Mouse (Mus musculus) kidney, adult 2 months (tissue): ENCODE data around the gene Nit2. TPM values are rescaled to one million over a fixed set of nuclear protein-coding genes. Genes with fewer than 3 reads are reported as not detected.

Source experiments
- DNase-seq: peaks from one replicate; pipeline ENCODE4 v3.0.0; 2021
- H3K27ac ChIP-seq: fragments of 200-500 bp; 2 replicates; pipeline ENCODE4 v1.5.1; 2012; ENCODE audit warnings: low read depth, low read length, control low read depth, inconsistent platforms; ENCODE audit not compliant: insufficient read depth
- H3K27me3 ChIP-seq: fragments of 200-500 bp; replicated peaks from 2 replicates; pipeline ENCODE4 v1.6.1; 2012; ENCODE audit warnings: mild to moderate bottlenecking, moderate library complexity, low read length, inconsistent platforms; ENCODE audit not compliant: control insufficient read depth, insufficient read depth
- H3K36me3 ChIP-seq: fragments of 200-500 bp; 2 replicates; pipeline ENCODE4 v1.6.1; 2012; ENCODE audit warnings: mild to moderate bottlenecking, moderate library complexity, low read length, inconsistent platforms; ENCODE audit not compliant: control insufficient read depth, insufficient read depth
- H3K4me1 ChIP-seq: fragments of 200-500 bp; 2 replicates; pipeline ENCODE4 v1.6.1; 2011; ENCODE audit warnings: low read length; ENCODE audit not compliant: control insufficient read depth, insufficient read depth
- H3K4me3 ChIP-seq: fragments of 200-500 bp; 2 replicates; pipeline ENCODE4 v1.5.1; 2011; ENCODE audit warnings: mild to moderate bottlenecking, low read depth, low read length, control low read depth; ENCODE audit not compliant: insufficient read depth
- CTCF ChIP-seq: fragments of 200-500 bp; conservative IDR thresholded peaks from 2 replicates; pipeline ENCODE4 v1.5.1; 2011; ENCODE audit warnings: low read depth, mild to moderate bottlenecking, control low read depth, low read length, moderate library complexity, mixed read lengths; ENCODE audit not compliant: insufficient read depth, insufficient read length
- POLR2A ChIP-seq: fragments of 200-500 bp; IDR thresholded peaks from one replicate; pipeline ENCODE4 v1.6.1; 2011; ENCODE audit warnings: low read depth, low read length, control low read depth
- WGBS: fragments of 180-500 bp; shearing (Covaris S2); methylation state at CpG from one replicate; pipeline ENCODE4 v1.1.7; 2018; 5-methylcytosine and 5-hydroxymethylcytosine counted together
- polyA plus RNA-seq: library from polyadenylated mRNA; depleted of rRNA; stranded (reverse); fragments of >200 nt; gene quantifications from 2 replicates; pipeline ENCODE4 v1.2.3, GENCODE M21; 2012; rRNA removed

Gene Nit2
- 75.3 and 83.7 TPM in 2 replicates for polyA plus RNA-seq

DNA sequence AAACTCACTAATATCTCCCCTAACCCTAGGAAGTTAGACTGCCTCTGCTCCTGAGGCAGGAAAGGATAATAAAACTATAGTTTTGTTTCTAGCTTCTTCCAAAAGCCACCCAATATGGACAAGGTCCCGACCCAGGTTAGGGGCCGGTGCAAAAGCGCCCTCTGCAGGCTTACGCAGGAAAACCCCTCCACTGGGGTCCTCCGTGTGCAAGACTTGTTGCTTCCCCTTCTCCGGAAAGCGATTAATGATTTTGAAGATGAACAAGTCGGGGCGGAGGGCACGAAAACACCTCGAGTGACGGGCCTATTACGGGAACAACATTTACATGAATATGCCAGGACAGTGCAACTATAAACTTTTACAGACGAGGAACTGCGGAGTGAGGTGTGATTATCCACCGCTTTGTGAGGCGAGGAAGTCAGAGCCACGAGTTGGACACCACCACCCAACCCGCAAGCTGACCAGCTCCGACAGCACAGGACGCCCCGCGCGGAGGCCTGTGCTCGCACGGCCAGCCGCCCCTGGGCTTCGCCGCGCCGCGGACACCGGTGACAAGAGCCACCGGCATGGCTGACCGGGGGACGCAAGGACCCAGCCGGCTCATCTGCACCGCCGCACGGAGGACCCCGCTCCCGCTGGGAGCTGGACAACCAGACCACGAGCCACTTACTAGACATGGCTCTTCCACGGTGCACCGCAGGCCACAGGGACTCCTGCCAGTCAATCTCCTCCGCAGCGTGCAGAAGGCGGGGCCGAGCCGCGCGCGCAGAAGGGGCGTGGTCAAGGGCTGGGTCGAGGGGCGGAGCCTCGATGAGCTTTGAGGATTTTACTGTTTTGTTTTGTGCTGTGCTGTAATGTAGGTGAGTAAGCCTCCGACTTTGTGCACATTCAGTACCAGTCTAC is at the start of gene Nit2:
Nit2 (minus strand) TSS at position 731 of the 903 bp plus-strand sequence.
- Histone ChIP-seq H3K36me3 (peaks cover 4% of the 10 kb centered on the region; the same call in 1 of the 2 replicates), H3K27ac (peak within 1 kb of the TSS; percentile 62), H3K27me3 (no peaks in the 10 kb centered on the region), H3K4me3 (peak within 1 kb of the TSS; percentile 87), H3K4me1 (peaks cover 27% of the 10 kb centered on the region)
- DNase-seq, result peak; percentile 97
- under 1% methylated on average over 58 of the region's 58 CpGs for WGBS
- TF ChIP-seq CTCF (peak; percentile 77), POLR2A (peak; percentile 59)

DNA sequence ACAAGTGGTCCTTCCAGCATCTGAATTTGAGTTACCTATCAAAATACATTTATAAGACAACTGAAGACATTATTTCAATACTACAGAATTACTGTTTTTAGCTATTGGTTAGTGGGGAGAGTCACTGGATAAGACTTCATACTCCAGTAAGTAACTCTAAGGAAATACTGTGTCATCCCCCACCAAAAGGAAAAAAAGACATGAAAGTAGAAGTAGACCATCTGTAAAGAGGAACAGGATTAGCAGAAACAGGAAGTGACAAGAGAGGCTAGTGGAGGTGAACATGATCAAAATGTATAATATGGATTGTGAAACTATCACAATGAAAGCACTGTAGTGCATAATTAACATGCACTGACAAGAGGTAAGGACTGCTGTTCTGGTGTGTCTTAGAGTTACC is 48.8 kb upstream of the Nit2 start:
- no peak for DNase-seq
- Histone ChIP-seq H3K27me3 (no peaks in the 10 kb centered on the region), H3K4me3 (no peak overlapping the region), H3K4me1 (no peaks in the 10 kb centered on the region), H3K27ac (no peak overlapping the region), H3K36me3 (no peaks in the 10 kb centered on the region; the same call in 1 of the 2 replicates)
- TF ChIP-seq POLR2A (no peak), CTCF (no peak)

DNA sequence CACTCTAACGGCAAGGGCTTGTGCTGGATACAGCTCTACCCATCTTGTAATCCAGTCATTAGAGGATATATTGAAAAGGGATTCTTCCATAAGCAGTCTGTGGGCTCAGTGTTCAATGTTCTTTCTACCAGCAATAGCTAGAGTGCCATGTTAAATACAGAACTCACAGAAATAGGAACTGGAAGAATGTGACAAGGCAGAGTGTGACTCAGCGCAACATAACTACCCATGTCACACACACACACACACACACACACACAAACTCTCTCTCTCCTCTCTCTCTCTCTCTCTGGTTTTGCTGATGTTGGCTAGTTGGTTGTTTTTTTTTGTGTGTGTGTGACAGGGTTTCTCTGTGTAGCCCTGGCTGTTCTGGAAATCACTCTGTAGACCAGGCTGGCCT is 43.9 kb upstream of the Nit2 start:
- no peak for DNase-seq
- WGBS, result 88% methylated on average over 2 of the region's 2 CpGs
- TF ChIP-seq CTCF (no peak), POLR2A (no peak)
- Histone ChIP-seq H3K36me3 (peaks cover 3% of the 10 kb centered on the region), H3K4me1 (no peaks in the 10 kb centered on the region), H3K27ac (no peak overlapping the region), H3K4me3 (no peak overlapping the region), H3K27me3 (no peaks in the 10 kb centered on the region)

- H3K36me3 ChIP-seq, result peaks cover 3% of the 10 kb centered on the region
- no peak overlapping the region for H3K27ac ChIP-seq
- no peak overlapping the region for H3K4me3 ChIP-seq
- DNase-seq, result no peak
- H3K4me1 ChIP-seq, result no peaks in the 10 kb centered on the region
- 93% methylated on average over 2 of the region's 2 CpGs for WGBS
- TF ChIP-seq CTCF (no peak), POLR2A (no peak)
- no peaks in the 10 kb centered on the region for H3K27me3 ChIP-seq
These were observed 41.2 kb upstream of the Nit2 start for GRCm38 (mm10) chr16:57208342-57208741.

DNA sequence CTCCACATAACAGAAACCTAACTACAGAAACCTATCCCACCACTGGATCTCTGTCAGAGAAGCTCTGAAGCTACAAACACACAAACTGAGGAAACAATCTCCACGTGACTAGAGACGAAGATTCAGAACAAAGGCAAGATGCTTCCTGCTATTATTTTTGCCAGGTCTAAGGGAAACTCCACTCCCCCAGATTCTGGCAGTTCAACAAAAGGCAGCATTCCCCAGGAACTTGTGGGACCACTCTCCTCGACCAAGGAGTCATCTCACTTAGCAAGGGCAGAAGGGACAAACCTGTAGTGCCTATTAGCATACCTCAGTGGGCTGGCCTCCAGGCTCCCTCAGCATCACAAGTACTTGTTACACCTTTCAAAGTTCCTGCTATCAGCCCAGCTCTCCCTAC is 30.1 kb upstream of the Nit2 start:
- H3K27ac ChIP-seq, result no peak overlapping the region
- 52% methylated on average over 3 of the region's 3 CpGs for WGBS

DNA sequence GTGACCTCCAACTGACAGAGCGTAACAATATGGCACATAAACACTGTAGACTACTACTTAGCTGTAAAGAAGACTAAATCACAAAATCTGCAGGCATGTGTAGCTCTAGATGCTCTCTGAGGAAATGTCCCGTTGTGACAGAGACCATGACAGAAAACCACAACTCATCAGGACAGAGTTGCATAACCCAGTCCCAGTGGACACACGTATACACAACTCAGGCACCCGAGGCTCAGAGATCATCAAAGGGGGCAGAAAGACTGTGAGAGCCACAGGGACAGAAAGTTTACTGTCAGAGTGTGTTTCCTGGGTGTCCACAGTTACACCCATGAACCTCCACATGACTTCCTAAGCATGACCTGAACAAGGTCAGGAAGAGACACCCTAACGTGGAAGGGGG is 29.4 kb upstream of the Nit2 start:
- Histone ChIP-seq H3K36me3 (peaks cover 2% of the 10 kb centered on the region), H3K27ac (no peak overlapping the region), H3K4me3 (no peak overlapping the region), H3K27me3 (no peaks in the 10 kb centered on the region), H3K4me1 (no peaks in the 10 kb centered on the region)
- TF ChIP-seq CTCF, result no peak
- no peak for TF ChIP-seq POLR2A
- WGBS, result 79% methylated on average over 5 of the region's 5 CpGs
- DNase-seq, result no peak

More for the DNA sequence above, 30.1 kb upstream of the Nit2 start:
- Histone ChIP-seq H3K4me1 (no peaks in the 10 kb centered on the region), H3K27me3 (no peaks in the 10 kb centered on the region), H3K36me3 (peaks cover 2% of the 10 kb centered on the region), H3K4me3 (no peak overlapping the region)
- TF ChIP-seq CTCF, result no peak
- TF ChIP-seq POLR2A, result no peak
- peak; percentile 10 for DNase-seq

DNA sequence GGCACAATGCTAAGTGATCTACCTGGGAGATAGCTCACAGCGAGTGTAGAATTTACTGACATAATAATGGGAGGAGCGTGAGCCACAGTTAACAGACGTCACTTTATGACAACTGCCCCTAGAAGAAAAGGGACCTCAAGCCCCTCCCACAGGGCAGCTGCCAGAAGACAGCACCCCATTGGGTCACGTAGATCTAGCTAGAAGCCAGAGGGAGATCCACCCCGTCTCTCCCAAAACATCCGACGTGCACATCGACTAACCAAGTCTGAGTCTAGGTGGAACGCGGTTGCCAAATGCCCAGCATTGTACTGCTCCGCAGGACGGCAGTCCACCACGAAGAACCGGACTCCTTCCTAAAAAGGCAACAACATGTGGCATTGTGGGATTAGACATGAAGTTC is 24.1 kb upstream of the Nit2 start:
- no peak overlapping the region for H3K27ac ChIP-seq
- H3K4me3 ChIP-seq, result no peak overlapping the region
- TF ChIP-seq CTCF (no peak), POLR2A (no peak)
- H3K36me3 ChIP-seq, result peaks cover 6% of the 10 kb centered on the region
- no peaks in the 10 kb centered on the region for H3K4me1 ChIP-seq
- 93% methylated on average over 14 of the region's 14 CpGs for WGBS
- no peak for DNase-seq
- H3K27me3 ChIP-seq, result no peaks in the 10 kb centered on the region
